Mouse (Mus musculus) G1E (cell line): ENCODE results near the gene Jpt2.

Source experiments
- CTCF ChIP-seq: IDR thresholded peaks from 2 replicates; pipeline ENCODE4 v1.5.1; 2012; ENCODE audit warnings: low read depth, low read length, inconsistent platforms, mixed read lengths
- GATA1 ChIP-seq: IDR thresholded peaks from 2 replicates; pipeline ENCODE4 v1.6.1; 2012; ENCODE audit warnings: borderline replicate concordance, low read length, inconsistent platforms, mixed read lengths

DNA sequence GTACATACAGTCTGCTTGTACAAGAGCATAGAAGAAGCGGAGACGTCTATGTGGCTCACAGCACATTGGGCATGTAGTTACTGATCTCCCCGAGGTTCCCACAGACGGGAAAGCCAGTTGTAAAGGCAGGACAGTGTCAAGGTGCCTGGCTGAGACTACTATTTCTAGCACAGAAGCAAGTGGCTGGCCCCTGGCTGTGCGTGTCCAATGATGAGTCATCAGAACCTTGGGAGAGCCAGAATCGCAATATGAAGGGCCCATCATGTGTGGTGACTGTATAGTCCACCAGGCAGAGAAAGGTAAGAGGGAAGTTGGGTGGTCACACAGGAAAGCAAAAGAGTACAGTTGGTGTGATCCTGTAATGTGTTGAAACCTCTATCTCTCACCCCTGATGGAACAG lies 34.2 kb upstream of the Jpt2 start:
- TF ChIP-seq CTCF (no peak), GATA1 (no peak)
